9 mouse cellular contexts compared by ENCODE assay signal in the genomic region with DNA sequence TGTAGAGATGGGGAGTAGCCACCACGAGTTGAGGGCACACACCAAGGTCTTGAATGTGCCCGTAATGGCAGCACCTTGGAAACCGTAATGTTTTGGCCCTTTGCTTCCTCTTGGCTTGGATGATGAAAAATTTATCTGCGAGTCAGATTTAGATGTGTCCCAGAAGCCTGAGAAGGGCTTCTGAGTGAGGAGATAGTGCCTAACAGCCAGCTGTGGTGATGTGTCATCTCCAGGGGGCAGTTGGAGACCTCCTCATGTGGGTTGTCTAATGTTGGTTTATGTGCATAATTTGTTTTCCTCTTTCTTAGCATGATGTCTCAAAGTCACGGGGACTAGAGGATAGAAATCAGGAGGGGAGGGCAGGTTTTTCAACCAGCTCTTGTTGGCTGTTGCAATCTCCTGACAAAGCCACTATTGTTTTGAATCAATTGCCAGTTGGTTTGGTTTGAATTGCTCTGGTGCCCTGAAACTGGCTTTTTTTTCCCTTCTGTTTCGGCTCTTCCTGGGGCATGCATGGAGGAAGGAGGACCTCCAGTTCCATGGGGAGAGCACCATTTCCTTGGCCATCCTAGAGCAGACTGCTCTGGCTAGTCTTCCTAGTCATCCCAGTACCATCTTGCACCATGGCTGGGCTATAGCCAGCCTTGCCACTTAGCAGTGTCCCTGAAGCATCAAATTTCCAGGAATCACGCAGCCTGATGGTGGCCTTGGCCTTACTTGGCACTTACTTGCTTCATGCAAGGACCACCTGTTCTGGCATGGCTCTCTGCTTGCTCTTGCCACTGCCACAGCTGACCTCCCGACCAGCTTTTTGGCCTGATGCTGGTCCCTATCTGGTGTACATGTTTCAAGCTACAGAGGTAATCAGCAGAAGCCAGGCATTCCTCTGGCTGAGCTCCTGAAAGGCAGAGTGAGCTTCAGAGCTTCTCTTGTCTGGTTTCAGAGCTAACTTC. TPM values are rescaled to one million over a fixed set of nuclear protein-coding genes. Genes with fewer than 3 reads are reported as not detected.
DNase-seq lines count a peak whose midpoint lies in the region; ATAC-seq and TF ChIP-seq lines count a peak whose summit lies in the region.
"Had no signal": no experiment of that assay in that cellular context is flagged by ENCODE, and none has a peak within 500 bp of the region (broad histone marks: within the 10 kb centered on the region; RNA-seq: fewer than 3 reads in every experiment).

No protein-coding gene starts in this region.

- TF ChIP-seq POLR2A in cerebellum, adult 2 months (IDR thresholded peaks at IDR 0.05; ENCODE audit: borderline replicate concordance, insufficient read depth, low read length) = no peak

- H3K27ac ChIP-seq in cerebellum, adult 2 months (ENCODE audit: insufficient read depth, low read length) = peak overlapping the region; percentile 51
- peak overlapping the region; percentile 59 for H3K27ac ChIP-seq in left cerebral cortex, adult 2 months

- ATAC-seq in megakaryocyte progenitor cell, adult 5-6 weeks (replicated peaks; ENCODE audit: poor library complexity) = peak; percentile 55

- H3K27me3 ChIP-seq in cerebellum, adult 2 months (ENCODE audit: control insufficient read depth, insufficient read depth, low read length) = no peaks in the 10 kb centered on the region

- H3K4me1 ChIP-seq in cerebellum, adult 2 months (ENCODE audit: control insufficient read depth, insufficient read depth, low read length) = peaks cover 22% of the 10 kb centered on the region

- no peak for DNase-seq in cerebellum, adult 2 months
- DNase-seq in cerebellum, adult 8-10 months = no peak
- no peak for DNase-seq in left cerebral cortex, adult 2 months (ENCODE audit: extremely low spot score in 1 of 2, low spot score in 2 of 2)
- DNase-seq in left cerebral cortex, postnatal 14 days (ENCODE audit: low spot score in 2 of 2) = no peak
- peak; percentile 71 for DNase-seq in fibroblast of lung, adult 2 months (ENCODE audit: low read depth)
- no peak for DNase-seq in natural killer cell, adult 2 months (ENCODE audit: low spot score in 2 of 2)
- no peak for DNase-seq in cerebellum, adult 18-20 months
- DNase-seq: kidney, postnatal 4 days had no signal

- H3K4me3 ChIP-seq in cerebellum, adult 2 months (replicated peaks; ENCODE audit: insufficient read depth, low read depth, low read length) = no peak overlapping the region
- H3K4me3 ChIP-seq in left cerebral cortex, adult 2 months = no peak overlapping the region

- intact Hi-C loops in left cerebral cortex, adult 2 months (cut with DNase I) = no loop called here
- intact Hi-C loops in left cerebral cortex, postnatal 14 days (cut with DNase I) = no loop called here

- TF ChIP-seq CTCF in cerebellum, adult 2 months (IDR thresholded peaks at IDR 0.05; ENCODE audit: borderline replicate concordance, insufficient read depth, low read depth, low read length) = no peak
- no peak for TF ChIP-seq CTCF in left cerebral cortex, adult 2 months (IDR thresholded peaks at IDR 0.05)

- WGBS in cerebellum, adult 2 months = 42% methylated on average over 8 of the region's 8 CpGs

RNA-seq across cellular contexts. Expression of a gene that starts 22.2 kb away (rescaled TPM):
- 21.7 and 24.2 TPM in 2 replicates for polyA plus RNA-seq in cerebellum, adult 2 months (2012; rRNA removed)
- total RNA-seq in left cerebral cortex, adult 2 months (2021) = 10 to 100 TPM; 20.5 to 20.8 TPM
- total RNA-seq in left cerebral cortex, postnatal 14 days (2021) = 10 to 100 TPM; 19.2 to 22.6 TPM
- total RNA-seq in megakaryocyte progenitor cell, adult 5-6 weeks (2015) = 32.6 TPM in 2 replicates
- 11.0 and 11.3 TPM in 2 replicates for total RNA-seq in megakaryocyte progenitor cell, adult 5-6 weeks (2017)
